Mouse (Mus musculus): ENCODE results near the gene Ssx2ip. TPM values are rescaled to one million over a fixed set of nuclear protein-coding genes. Genes with fewer than 3 reads are reported as not detected.

The Ssx2ip gene
- polyA plus RNA-seq (2015; fragmentation: Nextera tagmentation; extraction: Ambion mirVana): 36.1 and 38.1 TPM in 2 replicates

GRCm38 (mm10) chr3:146404311-146405201, at the start of gene Ssx2ip:
Ssx2ip (plus strand) TSS chr3:146404642.
- Histone ChIP-seq H3K4me2 (ENCODE audit: low read depth, low read length) (peak within 1 kb of the TSS; percentile 73), H3K27ac (ENCODE audit: low read length) (peak within 1 kb of the TSS; percentile 93), H3K4me3 (ENCODE audit: low read length) (peak within 1 kb of the TSS; percentile 92), H3K9ac (ENCODE audit: low read depth, low read length) (peak within 1 kb of the TSS; percentile 95), H3K36me3 (ENCODE audit: control insufficient read depth, insufficient read depth, low read length) (no peaks in the 10 kb centered on the region), H3K27me3 (replicated peaks; ENCODE audit: control insufficient read depth, insufficient read depth, low read length) (no peaks in the 10 kb centered on the region), H3K4me1 (ENCODE audit: control insufficient read depth, insufficient read depth, low read length) (peaks cover 8% of the 10 kb centered on the region; the same call in 1 of the 2 replicates), H3K9me3 (ENCODE audit: control insufficient read depth, low read length) (no peaks in the 10 kb centered on the region; the same call in 1 of the 2 replicates)
- peak; percentile 92 for ATAC-seq
- WGBS: under 1% methylated on average over 99 of the region's 100 CpGs

- Histone ChIP-seq H3K9ac (ENCODE audit: low read depth, low read length) (no peak overlapping the region), H3K4me3 (ENCODE audit: low read length) (no peak overlapping the region), H3K27ac (ENCODE audit: low read length) (no peak overlapping the region), H3K4me2 (ENCODE audit: low read depth, low read length) (no peak overlapping the region), H3K36me3 (ENCODE audit: control insufficient read depth, insufficient read depth, low read length) (no peaks in the 10 kb centered on the region), H3K4me1 (ENCODE audit: control insufficient read depth, insufficient read depth, low read length) (no peaks in the 10 kb centered on the region), H3K9me3 (ENCODE audit: control insufficient read depth, low read length) (no peaks in the 10 kb centered on the region), H3K27me3 (replicated peaks; ENCODE audit: control insufficient read depth, insufficient read depth, low read length) (no peaks in the 10 kb centered on the region)
- no peak for ATAC-seq
- WGBS: 59% methylated on average over 3 of the region's 3 CpGs
Observed at GRCm38 (mm10) chr3:146355146-146355545, 49.3 kb upstream of the Ssx2ip start.

- H3K4me2 ChIP-seq (ENCODE audit: low read depth, low read length): no peak overlapping the region
- no peak overlapping the region for H3K4me3 ChIP-seq (ENCODE audit: low read length)
- H3K9me3 ChIP-seq (ENCODE audit: control insufficient read depth, low read length): no peaks in the 10 kb centered on the region
- no peaks in the 10 kb centered on the region for H3K36me3 ChIP-seq (ENCODE audit: control insufficient read depth, insufficient read depth, low read length)
- H3K27ac ChIP-seq (ENCODE audit: low read length): no peak overlapping the region
- H3K9ac ChIP-seq (ENCODE audit: low read depth, low read length): no peak overlapping the region
- no peaks in the 10 kb centered on the region for H3K4me1 ChIP-seq (ENCODE audit: control insufficient read depth, insufficient read depth, low read length)
- no peak for ATAC-seq
- H3K27me3 ChIP-seq (replicated peaks; ENCODE audit: control insufficient read depth, insufficient read depth, low read length): no peaks in the 10 kb centered on the region
- 85% methylated on average over 9 of the region's 9 CpGs for WGBS
Observed at GRCm38 (mm10) chr3:146365471-146365870, 39.0 kb upstream of the Ssx2ip start.

- Histone ChIP-seq H3K4me2 (ENCODE audit: low read depth, low read length) (no peak overlapping the region), H3K27me3 (replicated peaks; ENCODE audit: control insufficient read depth, insufficient read depth, low read length) (no peaks in the 10 kb centered on the region), H3K9ac (ENCODE audit: low read depth, low read length) (no peak overlapping the region), H3K4me1 (ENCODE audit: control insufficient read depth, insufficient read depth, low read length) (no peaks in the 10 kb centered on the region), H3K4me3 (ENCODE audit: low read length) (no peak overlapping the region), H3K27ac (ENCODE audit: low read length) (no peak overlapping the region), H3K36me3 (ENCODE audit: control insufficient read depth, insufficient read depth, low read length) (no peaks in the 10 kb centered on the region), H3K9me3 (ENCODE audit: control insufficient read depth, low read length) (no peaks in the 10 kb centered on the region)
- 98% methylated on average over 2 of the region's 2 CpGs for WGBS
- ATAC-seq: no peak
Observed at GRCm38 (mm10) chr3:146367058-146367457, 37.4 kb upstream of the Ssx2ip start.

GRCm38 (mm10) chr3:146370553-146371095, 33.8 kb upstream of the Ssx2ip start:
- Histone ChIP-seq H3K36me3 (ENCODE audit: control insufficient read depth, insufficient read depth, low read length) (no peaks in the 10 kb centered on the region), H3K27me3 (replicated peaks; ENCODE audit: control insufficient read depth, insufficient read depth, low read length) (no peaks in the 10 kb centered on the region), H3K9ac (ENCODE audit: low read depth, low read length) (no peak overlapping the region), H3K4me3 (ENCODE audit: low read length) (no peak overlapping the region), H3K27ac (ENCODE audit: low read length) (no peak overlapping the region), H3K9me3 (ENCODE audit: control insufficient read depth, low read length) (no peaks in the 10 kb centered on the region), H3K4me1 (ENCODE audit: control insufficient read depth, insufficient read depth, low read length) (no peaks in the 10 kb centered on the region), H3K4me2 (ENCODE audit: low read depth, low read length) (no peak overlapping the region)
- WGBS: 91% methylated on average over 7 of the region's 7 CpGs
- no peak for ATAC-seq

GRCm38 (mm10) chr3:146371201-146371600, 33.2 kb upstream of the Ssx2ip start:
- ATAC-seq: no peak

GRCm38 (mm10) chr3:146374596-146375175, 29.8 kb upstream of the Ssx2ip start:
- ATAC-seq: no peak
- H3K4me1 ChIP-seq (ENCODE audit: control insufficient read depth, insufficient read depth, low read length): no peaks in the 10 kb centered on the region
- H3K4me2 ChIP-seq (ENCODE audit: low read depth, low read length): no peak overlapping the region
- 80% methylated on average over 3 of the region's 3 CpGs for WGBS
- H3K9ac ChIP-seq (ENCODE audit: low read depth, low read length): no peak overlapping the region
- H3K27me3 ChIP-seq (replicated peaks; ENCODE audit: control insufficient read depth, insufficient read depth, low read length): no peaks in the 10 kb centered on the region
- H3K36me3 ChIP-seq (ENCODE audit: control insufficient read depth, insufficient read depth, low read length): no peaks in the 10 kb centered on the region
- no peak overlapping the region for H3K4me3 ChIP-seq (ENCODE audit: low read length)
- no peaks in the 10 kb centered on the region for H3K9me3 ChIP-seq (ENCODE audit: control insufficient read depth, low read length)
- no peak overlapping the region for H3K27ac ChIP-seq (ENCODE audit: low read length)

More at GRCm38 (mm10) chr3:146371201-146371600, 33.2 kb upstream of the Ssx2ip start:
- Histone ChIP-seq H3K27ac (ENCODE audit: low read length) (no peak overlapping the region), H3K9me3 (ENCODE audit: control insufficient read depth, low read length) (no peaks in the 10 kb centered on the region), H3K4me1 (ENCODE audit: control insufficient read depth, insufficient read depth, low read length) (no peaks in the 10 kb centered on the region), H3K4me3 (ENCODE audit: low read length) (no peak overlapping the region), H3K9ac (ENCODE audit: low read depth, low read length) (no peak overlapping the region), H3K27me3 (replicated peaks; ENCODE audit: control insufficient read depth, insufficient read depth, low read length) (no peaks in the 10 kb centered on the region), H3K36me3 (ENCODE audit: control insufficient read depth, insufficient read depth, low read length) (no peaks in the 10 kb centered on the region), H3K4me2 (ENCODE audit: low read depth, low read length) (no peak overlapping the region)
- whole genome bisulfite sequencing: 70% methylated on average over 5 of the region's 5 CpGs

GRCm38 (mm10) chr3:146375224-146375657, 29.2 kb upstream of the Ssx2ip start:
- Histone ChIP-seq H3K27me3 (replicated peaks; ENCODE audit: control insufficient read depth, insufficient read depth, low read length) (no peaks in the 10 kb centered on the region), H3K36me3 (ENCODE audit: control insufficient read depth, insufficient read depth, low read length) (no peaks in the 10 kb centered on the region), H3K4me1 (ENCODE audit: control insufficient read depth, insufficient read depth, low read length) (peaks cover 3% of the 10 kb centered on the region; the same call in 1 of the 2 replicates), H3K9ac (ENCODE audit: low read depth, low read length) (no peak overlapping the region), H3K27ac (ENCODE audit: low read length) (no peak overlapping the region), H3K4me2 (ENCODE audit: low read depth, low read length) (no peak overlapping the region), H3K9me3 (ENCODE audit: control insufficient read depth, low read length) (no peaks in the 10 kb centered on the region), H3K4me3 (ENCODE audit: low read length) (no peak overlapping the region)
- 50% methylated on average over 4 of the region's 4 CpGs for WGBS
- no peak for ATAC-seq

- Histone ChIP-seq H3K4me2 (ENCODE audit: low read depth, low read length) (no peak overlapping the region), H3K4me1 (ENCODE audit: control insufficient read depth, insufficient read depth, low read length) (peaks cover 3% of the 10 kb centered on the region; the same call in 1 of the 2 replicates), H3K27me3 (replicated peaks; ENCODE audit: control insufficient read depth, insufficient read depth, low read length) (no peaks in the 10 kb centered on the region), H3K4me3 (ENCODE audit: low read length) (no peak overlapping the region), H3K36me3 (ENCODE audit: control insufficient read depth, insufficient read depth, low read length) (no peaks in the 10 kb centered on the region), H3K9ac (ENCODE audit: low read depth, low read length) (no peak overlapping the region), H3K27ac (ENCODE audit: low read length) (no peak overlapping the region), H3K9me3 (ENCODE audit: control insufficient read depth, low read length) (no peaks in the 10 kb centered on the region)
- peak; percentile 80 for ATAC-seq
- WGBS: 80% methylated on average over 15 of the region's 15 CpGs
Observed at GRCm38 (mm10) chr3:146376337-146377130, 27.9 kb upstream of the Ssx2ip start.

Data from intestine, embryonic 16.5 days (tissue).